Mouse (Mus musculus): ENCODE results near the gene Ttc30b. TPM values are rescaled to one million over a fixed set of nuclear protein-coding genes. Genes with fewer than 3 reads are reported as not detected.
A peak's percentile ranks its signal among the peaks of the same experiment; 100 is the strongest.
"Not testable (repeated sequence)": the region's sequence is repeated elsewhere in the genome, so short reads cannot be mapped to it uniquely, and the experiment has no call there.

Ttc30b gene
- polyA plus RNA-seq, 1 experiment from 2014 or later: 16.6 TPM

GRCm38 (mm10) chr2:75936685-75937084, 1.7 kb downstream of the Ttc30b start:
- whole genome bisulfite sequencing: 99% methylated on average over 2 of the region's 2 CpGs
- H3K4me3 ChIP-seq; H3K27me3 ChIP-seq; ATAC-seq (ENCODE audit: low read depth); H3K9me3 ChIP-seq; H3K27ac ChIP-seq (replicated peaks); H3K4me2 ChIP-seq; H3K9ac ChIP-seq; H3K36me3 ChIP-seq: not testable (repeated sequence)
- H3K4me1 ChIP-seq (replicated peaks): peaks cover 15% of the 10 kb centered on the region

- no peak overlapping the region for H3K4me2 ChIP-seq
- H3K36me3 ChIP-seq: 0 out of 2 replicates have a peak, but pooled peaks cover 3% of the 10 kb centered on the region
- H3K27ac ChIP-seq (replicated peaks): no peak overlapping the region
- WGBS: 45% methylated on average over 7 of the region's 7 CpGs
- peaks cover 10% of the 10 kb centered on the region for H3K4me1 ChIP-seq (replicated peaks)
- no peaks in the 10 kb centered on the region for H3K27me3 ChIP-seq
- peak overlapping the region; percentile 53 for H3K9ac ChIP-seq
- no peaks in the 10 kb centered on the region for H3K9me3 ChIP-seq
- H3K4me3 ChIP-seq: no peak overlapping the region
- ATAC-seq (ENCODE audit: low read depth): no peak
Observed at GRCm38 (mm10) chr2:75933541-75933940, 4.8 kb downstream of the Ttc30b start.

- Histone ChIP-seq H3K36me3 (0 out of 2 replicates have a peak, but pooled peaks cover 3% of the 10 kb centered on the region), H3K9me3 (no peaks in the 10 kb centered on the region), H3K4me2 (no peak overlapping the region), H3K27me3 (no peaks in the 10 kb centered on the region), H3K4me3 (no peak overlapping the region), H3K4me1 (replicated peaks) (peaks cover 13% of the 10 kb centered on the region), H3K27ac (replicated peaks) (no peak overlapping the region), H3K9ac (no peak overlapping the region)
- WGBS: 89% methylated on average over 2 of the region's 2 CpGs
- no peak for ATAC-seq (ENCODE audit: low read depth)
Observed at GRCm38 (mm10) chr2:75930941-75931340, 7.4 kb downstream of the Ttc30b start.

- no peak overlapping the region for H3K27ac ChIP-seq (replicated peaks)
- no peaks in the 10 kb centered on the region for H3K9me3 ChIP-seq
- ATAC-seq (ENCODE audit: low read depth): no peak
- 92% methylated on average over 6 of the region's 6 CpGs for WGBS
- H3K4me1 ChIP-seq (replicated peaks): peaks cover 19% of the 10 kb centered on the region
- 0 out of 2 replicates have a peak, but pooled peaks cover 3% of the 10 kb centered on the region for H3K36me3 ChIP-seq
- no peak overlapping the region for H3K4me3 ChIP-seq
- H3K4me2 ChIP-seq: no peak overlapping the region
- H3K27me3 ChIP-seq: no peaks in the 10 kb centered on the region
- no peak overlapping the region for H3K9ac ChIP-seq
Observed at GRCm38 (mm10) chr2:75929786-75930444, 8.5 kb downstream of the Ttc30b start.

GRCm38 (mm10) chr2:75929141-75929540, 9.2 kb downstream of the Ttc30b start:
- H3K27me3 ChIP-seq: no peaks in the 10 kb centered on the region
- ATAC-seq (ENCODE audit: low read depth): no peak
- H3K9me3 ChIP-seq: no peaks in the 10 kb centered on the region
- H3K27ac ChIP-seq (replicated peaks): no peak overlapping the region
- no peak overlapping the region for H3K4me3 ChIP-seq
- H3K9ac ChIP-seq: no peak overlapping the region
- H3K36me3 ChIP-seq: 0 out of 2 replicates have a peak, but pooled peaks cover 3% of the 10 kb centered on the region
- H3K4me1 ChIP-seq (replicated peaks): peaks cover 26% of the 10 kb centered on the region
- H3K4me2 ChIP-seq: no peak overlapping the region
- WGBS: 89% methylated on average over 2 of the region's 2 CpGs

- 0 out of 2 replicates have a peak, but pooled peaks cover 3% of the 10 kb centered on the region for H3K36me3 ChIP-seq
- no peak overlapping the region for H3K27ac ChIP-seq (replicated peaks)
- no peak overlapping the region for H3K4me2 ChIP-seq
- 84% methylated on average over 3 of the region's 3 CpGs for WGBS
- H3K4me3 ChIP-seq: no peak overlapping the region
- no peak overlapping the region for H3K9ac ChIP-seq
- no peaks in the 10 kb centered on the region for H3K9me3 ChIP-seq
- no peaks in the 10 kb centered on the region for H3K27me3 ChIP-seq
- peaks cover 31% of the 10 kb centered on the region for H3K4me1 ChIP-seq (replicated peaks)
- no peak for ATAC-seq (ENCODE audit: low read depth)
Observed at GRCm38 (mm10) chr2:75928011-75928410, 10.4 kb downstream of the Ttc30b start.

- H3K36me3 ChIP-seq: no peaks in the 10 kb centered on the region
- H3K27me3 ChIP-seq: no peaks in the 10 kb centered on the region
- no peaks in the 10 kb centered on the region for H3K9me3 ChIP-seq
- H3K4me1 ChIP-seq (replicated peaks): peaks cover 36% of the 10 kb centered on the region
- ATAC-seq (ENCODE audit: low read depth): no peak
- H3K4me2 ChIP-seq: no peak overlapping the region
- WGBS: 43% methylated on average over 5 of the region's 5 CpGs
- H3K4me3 ChIP-seq: no peak overlapping the region
- H3K27ac ChIP-seq (replicated peaks): peak overlapping the region; percentile 57
- H3K9ac ChIP-seq: no peak overlapping the region
Observed at GRCm38 (mm10) chr2:75926061-75926460, 12.3 kb downstream of the Ttc30b start.

GRCm38 (mm10) chr2:75923807-75924340, 14.5 kb downstream of the Ttc30b start:
- peak; percentile 77; the same call in 1 of the 2 replicates for ATAC-seq (ENCODE audit: low read depth)
- no peak overlapping the region for H3K9ac ChIP-seq
- no peak overlapping the region for H3K4me2 ChIP-seq
- WGBS: 41% methylated on average over 4 of the region's 4 CpGs
- H3K36me3 ChIP-seq: no peaks in the 10 kb centered on the region
- peaks cover 36% of the 10 kb centered on the region for H3K4me1 ChIP-seq (replicated peaks)
- H3K27ac ChIP-seq (replicated peaks): peak overlapping the region; percentile 75
- no peaks in the 10 kb centered on the region for H3K27me3 ChIP-seq
- no peak overlapping the region for H3K4me3 ChIP-seq
- H3K9me3 ChIP-seq: no peaks in the 10 kb centered on the region

- 90% methylated on average over 3 of the region's 3 CpGs for WGBS
Observed at GRCm38 (mm10) chr2:75915040-75915439, 23.3 kb downstream of the Ttc30b start.

GRCm38 (mm10) chr2:75907142-75907541, 31.2 kb downstream of the Ttc30b start:
- Histone ChIP-seq H3K9ac (no peak overlapping the region), H3K9me3 (no peaks in the 10 kb centered on the region), H3K27ac (replicated peaks) (no peak overlapping the region), H3K4me3 (no peak overlapping the region), H3K36me3 (peaks cover 24% of the 10 kb centered on the region; the same call in 1 of the 2 replicates), H3K4me2 (no peak overlapping the region), H3K27me3 (no peaks in the 10 kb centered on the region), H3K4me1 (replicated peaks) (no peaks in the 10 kb centered on the region)
- WGBS: 88% methylated on average over 1 of the region's 1 CpGs
- ATAC-seq (ENCODE audit: low read depth): no peak

More at GRCm38 (mm10) chr2:75915040-75915439, 23.3 kb downstream of the Ttc30b start:
- H3K9ac ChIP-seq: no peak overlapping the region
- no peaks in the 10 kb centered on the region for H3K4me1 ChIP-seq (replicated peaks)
- H3K4me2 ChIP-seq: no peak overlapping the region
- H3K27ac ChIP-seq (replicated peaks): no peak overlapping the region
- ATAC-seq (ENCODE audit: low read depth): no peak
- H3K27me3 ChIP-seq: no peaks in the 10 kb centered on the region
- peaks cover 15% of the 10 kb centered on the region for H3K36me3 ChIP-seq
- no peak overlapping the region for H3K4me3 ChIP-seq
- H3K9me3 ChIP-seq: no peaks in the 10 kb centered on the region

- ATAC-seq (ENCODE audit: low read depth): no peak
- H3K4me3 ChIP-seq: no peak overlapping the region
- 97% methylated on average over 9 of the region's 9 CpGs for WGBS
- H3K27ac ChIP-seq (replicated peaks): no peak overlapping the region
- no peak overlapping the region for H3K4me2 ChIP-seq
- H3K9me3 ChIP-seq: no peaks in the 10 kb centered on the region
- H3K27me3 ChIP-seq: no peaks in the 10 kb centered on the region
- no peaks in the 10 kb centered on the region for H3K4me1 ChIP-seq (replicated peaks)
- no peak overlapping the region for H3K9ac ChIP-seq
- H3K36me3 ChIP-seq: peaks cover 17% of the 10 kb centered on the region
Observed at GRCm38 (mm10) chr2:75901869-75902268, 36.5 kb downstream of the Ttc30b start.

GRCm38 (mm10) chr2:75900281-75900680, 38.1 kb downstream of the Ttc30b start:
- WGBS: 80% methylated on average over 1 of the region's 1 CpGs
- H3K36me3 ChIP-seq: peaks cover 19% of the 10 kb centered on the region
- no peak overlapping the region for H3K27ac ChIP-seq (replicated peaks)
- no peaks in the 10 kb centered on the region for H3K9me3 ChIP-seq
- no peak overlapping the region for H3K4me3 ChIP-seq
- no peak overlapping the region for H3K9ac ChIP-seq
- H3K27me3 ChIP-seq: no peaks in the 10 kb centered on the region
- H3K4me2 ChIP-seq: no peak overlapping the region
- ATAC-seq (ENCODE audit: low read depth): no peak
- no peaks in the 10 kb centered on the region for H3K4me1 ChIP-seq (replicated peaks)

Measured in neural tube, embryonic 13.5 days (tissue).